Mouse (Mus musculus): ENCODE measurements around the gene Col19a1. TPM values are rescaled to one million over a fixed set of nuclear protein-coding genes. Genes with fewer than 3 reads are reported as not detected.

Col19a1 gene
- polyA plus RNA-seq, 1 experiment: not detected

DNA sequence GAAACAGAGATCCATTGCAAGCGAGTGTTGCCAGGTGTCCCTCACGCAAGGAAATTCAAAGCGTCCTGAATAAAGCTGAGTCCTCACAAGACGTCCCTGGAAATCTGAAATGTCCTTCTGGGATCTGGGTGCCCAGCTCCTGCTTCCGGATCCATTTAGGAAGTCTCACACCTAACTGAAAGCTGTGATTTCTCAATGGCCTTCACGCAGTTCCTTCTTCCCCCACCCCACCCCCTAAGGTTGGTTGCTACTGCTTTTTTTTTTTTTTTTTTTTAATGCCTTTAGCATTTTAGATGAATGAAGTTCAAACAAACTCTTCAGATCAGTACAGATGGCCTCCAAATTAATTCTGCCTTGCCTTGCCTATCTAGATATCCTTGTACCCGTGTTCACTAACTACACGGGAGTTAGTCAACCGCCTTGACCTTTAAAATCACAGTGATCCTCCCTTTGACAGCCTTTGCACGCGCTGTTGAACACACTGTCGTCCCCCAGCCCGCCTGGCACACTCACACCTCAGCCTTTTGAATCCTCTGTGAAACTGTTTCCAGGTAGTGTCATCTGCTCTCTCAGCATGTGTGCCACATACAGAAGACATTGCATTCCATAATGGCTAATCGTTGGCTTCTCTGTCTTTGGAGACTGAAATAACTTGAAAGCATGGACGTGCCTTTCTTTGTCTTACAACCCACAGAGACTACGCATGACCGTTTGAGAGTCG is 36.6 kb downstream of the Col19a1 start:
- TF ChIP-seq POLR2A (IDR thresholded peaks at IDR 0.05; ENCODE audit: insufficient read depth, low read depth, low read length) (no peak), CTCF (IDR thresholded peaks at IDR 0.05; ENCODE audit: insufficient read depth, low read depth, low read length) (no peak)
- H3K4me1 ChIP-seq (ENCODE audit: control insufficient read depth, insufficient read depth, low read length): no peaks in the 10 kb centered on the region
- 89% methylated on average over 18 of the region's 18 CpGs for WGBS
- H3K27ac ChIP-seq (ENCODE audit: insufficient read depth, low read depth, low read length): no peak overlapping the region
- no peak overlapping the region for H3K4me3 ChIP-seq (ENCODE audit: insufficient read depth, low read depth, low read length)

DNA sequence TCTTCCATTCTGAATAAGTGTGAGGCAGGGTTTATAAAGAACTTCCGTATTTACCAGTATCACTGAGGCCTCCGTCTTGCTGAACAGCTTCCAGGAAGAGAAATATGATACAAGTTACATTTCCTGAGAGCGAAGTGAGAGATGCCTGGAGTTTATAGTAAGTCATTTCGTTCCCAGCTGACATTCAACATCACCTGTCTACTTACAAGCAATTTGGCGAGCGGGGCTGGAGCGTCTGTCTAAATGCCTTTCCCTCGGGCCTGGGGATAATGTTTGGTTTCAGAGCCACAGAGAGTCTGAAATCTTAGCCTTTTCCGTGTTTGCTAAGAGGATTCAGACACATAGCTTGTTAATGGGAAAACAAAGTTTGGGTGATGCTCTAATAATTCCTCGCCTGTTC is 37.2 kb downstream of the Col19a1 start:
- TF ChIP-seq CTCF (IDR thresholded peaks at IDR 0.05; ENCODE audit: insufficient read depth, low read depth, low read length) (no peak), POLR2A (IDR thresholded peaks at IDR 0.05; ENCODE audit: insufficient read depth, low read depth, low read length) (no peak)
- no peak overlapping the region for H3K27ac ChIP-seq (ENCODE audit: insufficient read depth, low read depth, low read length)
- no peak overlapping the region for H3K4me3 ChIP-seq (ENCODE audit: insufficient read depth, low read depth, low read length)
- WGBS: 75% methylated on average over 10 of the region's 10 CpGs
- H3K4me1 ChIP-seq (ENCODE audit: control insufficient read depth, insufficient read depth, low read length): no peaks in the 10 kb centered on the region

DNA sequence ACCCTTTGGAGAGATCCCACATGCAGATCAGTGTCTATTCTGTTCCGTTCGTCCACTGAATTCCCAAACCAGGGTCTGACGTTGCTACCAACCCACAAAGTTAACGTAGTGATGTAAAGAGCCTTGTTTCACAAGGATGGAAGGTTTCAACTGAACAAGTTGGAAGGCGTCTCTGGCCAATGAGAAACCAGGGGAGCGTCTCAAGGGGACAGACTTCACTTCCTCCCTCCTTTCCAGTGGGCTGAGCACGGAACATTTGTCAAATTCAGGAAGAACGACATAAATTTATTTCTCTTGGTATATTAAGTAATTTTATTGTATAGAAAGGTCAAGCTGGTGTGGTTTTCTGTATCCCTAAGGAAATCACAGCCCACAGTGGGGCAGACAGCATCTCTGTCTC is 38.2 kb downstream of the Col19a1 start:
- WGBS: 90% methylated on average over 8 of the region's 8 CpGs
- TF ChIP-seq POLR2A (IDR thresholded peaks at IDR 0.05; ENCODE audit: insufficient read depth, low read depth, low read length) (no peak), CTCF (IDR thresholded peaks at IDR 0.05; ENCODE audit: insufficient read depth, low read depth, low read length) (no peak)
- Histone ChIP-seq H3K27ac (ENCODE audit: insufficient read depth, low read depth, low read length) (no peak overlapping the region), H3K4me1 (ENCODE audit: control insufficient read depth, insufficient read depth, low read length) (no peaks in the 10 kb centered on the region), H3K4me3 (ENCODE audit: insufficient read depth, low read depth, low read length) (no peak overlapping the region)

DNA sequence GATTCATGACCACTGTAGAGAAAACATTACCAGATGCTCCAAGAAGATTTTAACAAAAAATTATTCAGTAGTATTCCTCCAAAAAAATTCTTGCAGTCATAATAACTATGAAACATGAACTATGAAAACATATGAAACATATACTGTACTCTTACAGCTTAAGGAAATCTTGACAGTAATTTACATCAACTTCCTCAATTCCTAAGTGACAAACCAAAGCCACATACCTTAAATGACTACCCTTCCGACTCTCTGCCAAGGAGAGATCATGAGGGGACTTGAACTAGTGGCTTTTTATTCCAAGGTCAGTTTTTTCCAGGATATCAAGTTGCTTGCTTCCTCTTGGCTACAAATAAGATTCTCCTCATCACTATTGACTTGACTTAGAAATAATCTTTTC is 39.7 kb downstream of the Col19a1 start:
- H3K4me3 ChIP-seq (ENCODE audit: insufficient read depth, low read depth, low read length): no peak overlapping the region
- H3K4me1 ChIP-seq (ENCODE audit: control insufficient read depth, insufficient read depth, low read length): no peaks in the 10 kb centered on the region
- 88% methylated on average over 1 of the region's 1 CpGs for WGBS
- no peak for TF ChIP-seq POLR2A (IDR thresholded peaks at IDR 0.05; ENCODE audit: insufficient read depth, low read depth, low read length)
- TF ChIP-seq CTCF (IDR thresholded peaks at IDR 0.05; ENCODE audit: insufficient read depth, low read depth, low read length): no peak
- H3K27ac ChIP-seq (ENCODE audit: insufficient read depth, low read depth, low read length): no peak overlapping the region

DNA sequence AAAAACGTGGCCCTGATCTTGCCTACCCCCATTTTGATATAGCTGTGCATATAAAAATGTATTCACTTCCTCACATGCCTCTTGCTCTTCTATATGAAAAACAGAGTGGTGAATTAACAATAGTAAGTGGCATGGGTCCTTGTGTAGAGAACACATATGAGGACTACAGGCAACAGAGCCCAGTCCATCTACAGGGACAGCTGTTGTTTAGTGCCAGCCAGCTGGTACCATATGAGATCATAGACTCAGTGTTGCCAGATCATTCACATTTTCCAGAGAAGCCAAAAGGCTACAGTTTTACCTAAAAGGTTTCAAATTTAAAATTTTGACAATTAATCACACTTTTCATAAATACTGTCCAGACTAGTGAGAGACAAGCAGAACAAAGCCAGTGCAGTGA is 47.4 kb downstream of the Col19a1 start:
- 81% methylated on average over 1 of the region's 1 CpGs for WGBS
- Histone ChIP-seq H3K27ac (ENCODE audit: insufficient read depth, low read depth, low read length) (no peak overlapping the region), H3K4me3 (ENCODE audit: insufficient read depth, low read depth, low read length) (no peak overlapping the region), H3K4me1 (ENCODE audit: control insufficient read depth, insufficient read depth, low read length) (no peaks in the 10 kb centered on the region)
- TF ChIP-seq CTCF (IDR thresholded peaks at IDR 0.05; ENCODE audit: insufficient read depth, low read depth, low read length): no peak
- no peak for TF ChIP-seq POLR2A (IDR thresholded peaks at IDR 0.05; ENCODE audit: insufficient read depth, low read depth, low read length)

DNA sequence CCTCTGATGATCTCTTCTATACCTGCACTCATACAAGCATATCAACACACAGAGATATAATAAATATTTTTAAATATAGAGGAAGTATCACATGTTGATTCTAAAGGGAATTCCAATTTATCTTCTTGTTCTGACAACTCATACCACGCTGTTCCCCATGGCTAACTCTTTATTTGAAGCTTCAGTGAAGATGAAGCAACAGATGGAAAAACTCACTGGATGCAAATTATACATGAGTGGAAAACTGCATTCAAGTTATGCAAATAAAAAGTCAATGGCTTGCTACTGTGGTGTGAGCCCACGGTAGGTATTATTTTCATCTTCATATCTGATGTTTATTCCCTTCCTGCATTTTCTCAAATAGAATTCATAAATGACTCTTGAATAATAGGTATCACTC is 60.1 kb downstream of the Col19a1 start:
- 84% methylated on average over 2 of the region's 2 CpGs for WGBS
- H3K27ac ChIP-seq (ENCODE audit: insufficient read depth, low read depth, low read length): no peak overlapping the region
- TF ChIP-seq POLR2A (IDR thresholded peaks at IDR 0.05; ENCODE audit: insufficient read depth, low read depth, low read length) (no peak), CTCF (IDR thresholded peaks at IDR 0.05; ENCODE audit: insufficient read depth, low read depth, low read length) (no peak)
- no peak overlapping the region for H3K4me3 ChIP-seq (ENCODE audit: insufficient read depth, low read depth, low read length)
- no peaks in the 10 kb centered on the region for H3K4me1 ChIP-seq (ENCODE audit: control insufficient read depth, insufficient read depth, low read length)

DNA sequence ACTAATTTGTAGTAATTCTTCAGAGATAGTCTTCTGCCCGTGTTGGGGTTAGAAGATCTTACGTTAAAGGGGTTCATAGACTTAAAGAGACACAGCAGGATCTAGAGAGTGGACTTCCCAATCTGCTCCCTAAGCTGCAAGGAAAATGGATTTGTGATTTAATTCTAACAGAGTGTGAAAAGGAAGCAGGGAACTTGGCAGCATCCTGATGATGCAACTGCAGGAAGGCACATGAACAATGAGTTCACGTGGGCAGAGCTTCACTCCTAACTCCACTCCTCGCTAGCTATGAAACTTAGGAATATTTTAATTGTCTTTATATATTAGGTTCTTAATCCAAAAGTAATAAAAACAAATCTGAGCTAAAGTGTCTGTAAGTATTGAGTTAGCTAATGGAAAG is 69.8 kb downstream of the Col19a1 start:
- 85% methylated on average over 4 of the region's 4 CpGs for WGBS
- TF ChIP-seq CTCF (IDR thresholded peaks at IDR 0.05; ENCODE audit: insufficient read depth, low read depth, low read length): no peak
- TF ChIP-seq POLR2A (IDR thresholded peaks at IDR 0.05; ENCODE audit: insufficient read depth, low read depth, low read length): no peak
- Histone ChIP-seq H3K4me3 (ENCODE audit: insufficient read depth, low read depth, low read length) (no peak overlapping the region), H3K27ac (ENCODE audit: insufficient read depth, low read depth, low read length) (no peak overlapping the region), H3K4me1 (ENCODE audit: control insufficient read depth, insufficient read depth, low read length) (no peaks in the 10 kb centered on the region)

DNA sequence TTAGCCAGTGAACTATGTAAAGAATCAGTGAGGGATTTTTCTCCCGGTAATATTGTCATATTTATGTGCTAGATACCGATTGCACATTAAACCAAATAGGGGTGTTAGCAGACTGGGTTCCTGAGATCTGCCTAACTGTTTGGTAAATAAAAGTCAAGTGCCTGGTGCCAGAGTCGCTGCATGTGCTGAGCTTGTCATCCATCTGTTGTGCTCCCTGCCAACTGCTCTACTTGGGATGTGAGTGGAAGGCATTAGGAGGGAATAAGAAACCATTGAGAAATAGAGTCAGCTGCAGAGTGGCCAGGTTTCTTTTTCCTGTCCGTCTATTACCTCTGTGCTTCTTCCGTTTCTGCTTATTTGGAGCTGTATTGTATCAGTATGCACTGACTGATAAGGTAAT is 71.9 kb downstream of the Col19a1 start:
- Histone ChIP-seq H3K27ac (ENCODE audit: insufficient read depth, low read depth, low read length) (no peak overlapping the region), H3K4me1 (ENCODE audit: control insufficient read depth, insufficient read depth, low read length) (no peaks in the 10 kb centered on the region), H3K4me3 (ENCODE audit: insufficient read depth, low read depth, low read length) (no peak overlapping the region)
- WGBS: 79% methylated on average over 5 of the region's 5 CpGs
- TF ChIP-seq POLR2A (IDR thresholded peaks at IDR 0.05; ENCODE audit: insufficient read depth, low read depth, low read length): no peak

DNA sequence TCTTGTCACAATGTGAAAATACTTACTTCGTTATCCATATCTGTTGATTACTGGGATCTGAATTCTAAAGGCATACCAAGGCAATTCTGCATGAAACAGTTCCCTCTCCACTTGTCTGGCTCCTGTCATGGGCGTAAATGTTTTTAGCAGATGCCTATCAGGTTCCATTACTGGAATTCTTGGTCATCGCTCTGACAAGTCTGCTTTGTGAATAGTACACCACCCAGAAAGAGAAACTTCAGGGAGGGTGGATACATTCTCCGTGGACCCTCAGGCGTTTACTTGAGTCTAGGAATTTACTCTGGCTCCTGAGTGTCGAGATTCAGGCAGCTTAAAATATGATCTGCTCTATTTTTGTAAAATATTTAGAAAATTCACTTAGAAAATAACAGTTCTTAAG is 75.7 kb downstream of the Col19a1 start:
- Histone ChIP-seq H3K4me1 (ENCODE audit: control insufficient read depth, insufficient read depth, low read length) (no peaks in the 10 kb centered on the region), H3K4me3 (ENCODE audit: insufficient read depth, low read depth, low read length) (no peak overlapping the region), H3K27ac (ENCODE audit: insufficient read depth, low read depth, low read length) (no peak overlapping the region)
- 87% methylated on average over 6 of the region's 6 CpGs for WGBS
- no peak for TF ChIP-seq CTCF (IDR thresholded peaks at IDR 0.05; ENCODE audit: insufficient read depth, low read depth, low read length)

DNA sequence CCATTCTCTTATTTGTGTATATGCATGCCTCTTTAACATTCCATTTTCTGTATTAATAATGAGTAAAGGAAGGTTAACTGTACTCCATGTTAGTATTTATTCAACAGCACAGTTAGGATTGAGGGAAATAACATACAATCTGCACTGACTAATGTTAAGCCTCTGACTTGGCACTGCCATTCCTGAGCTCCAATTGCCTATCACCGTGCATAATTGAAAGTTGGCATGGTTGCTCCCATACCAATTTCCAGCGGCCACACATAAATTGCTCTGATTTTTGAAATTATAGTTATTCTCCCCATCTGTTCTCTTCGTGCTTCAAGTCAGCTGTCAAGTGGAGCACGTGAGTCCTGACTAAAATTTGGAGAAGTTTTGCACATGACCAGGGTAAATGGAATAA is 91.9 kb downstream of the Col19a1 start:
- no peaks in the 10 kb centered on the region for H3K4me1 ChIP-seq (ENCODE audit: control insufficient read depth, insufficient read depth, low read length)
- H3K27ac ChIP-seq (ENCODE audit: insufficient read depth, low read depth, low read length): no peak overlapping the region
- TF ChIP-seq POLR2A (IDR thresholded peaks at IDR 0.05; ENCODE audit: insufficient read depth, low read depth, low read length): no peak
- no peak for TF ChIP-seq CTCF (IDR thresholded peaks at IDR 0.05; ENCODE audit: insufficient read depth, low read depth, low read length)
- WGBS: 36% methylated on average over 4 of the region's 4 CpGs
- no peak overlapping the region for H3K4me3 ChIP-seq (ENCODE audit: insufficient read depth, low read depth, low read length)
